Comparison of ENCODE assay signal across 9 mouse cellular contexts in genomic region chr11:87755360-87756017, GRCm38 (mm10). TPM values are rescaled to one million over a fixed set of nuclear protein-coding genes. Genes with fewer than 3 reads are reported as not detected.
DNase-seq lines count a peak whose midpoint lies in the region; ATAC-seq and TF ChIP-seq lines count a peak whose summit lies in the region.
"Had no signal": no experiment of that assay in that cellular context is flagged by ENCODE, and none has a peak within 500 bp of the region (broad histone marks: within the 10 kb centered on the region; RNA-seq: fewer than 3 reads in every experiment).

No protein-coding gene starts in this region.

- DNase-seq in left cerebral cortex, postnatal 14 days (ENCODE audit: low spot score in 2 of 2): peak; percentile 60 to 67
- DNase-seq in left cerebral cortex, adult 18-20 months (ENCODE audit: low spot score in 2 of 2): no peak
- peak; percentile 76 for DNase-seq in lung, postnatal 10 days
- peak; percentile 99 for DNase-seq in thymus, adult 2 months
- DNase-seq in urinary bladder, adult 2 months (ENCODE audit: low spot score): no peak
- no peak for DNase-seq in frontal cortex, postnatal 10 days (ENCODE audit: low spot score in 2 of 2)

- H3K9me3 ChIP-seq in heart, embryonic 16.5 days (replicated peaks; ENCODE audit: control insufficient read depth, low read length): no peaks in the 10 kb centered on the region
- H3K9me3 ChIP-seq: embryonic facial prominence, embryonic 12.5 days had no signal

- no peaks in the 10 kb centered on the region for H3K36me3 ChIP-seq in heart, embryonic 16.5 days (ENCODE audit: control insufficient read depth, insufficient read depth)
- peaks cover 26% of the 10 kb centered on the region for H3K36me3 ChIP-seq in thymus, adult 2 months (ENCODE audit: control insufficient read depth, insufficient read depth, low read length)
- H3K36me3 ChIP-seq: embryonic facial prominence, embryonic 12.5 days had no signal

- H3K4me2 ChIP-seq in heart, embryonic 16.5 days (ENCODE audit: low read depth, low read length): no peak overlapping the region; the same call in 1 of the 2 replicates
- H3K4me2 ChIP-seq: embryonic facial prominence, embryonic 12.5 days had no signal

- peaks cover 9% of the 10 kb centered on the region; the same call in 1 of the 2 replicates for H3K4me1 ChIP-seq in bone marrow, adult 2 months (ENCODE audit: control insufficient read depth, insufficient read depth, low read length)
- 0 out of 2 replicates have a peak, but pooled peaks cover 2% of the 10 kb centered on the region for H3K4me1 ChIP-seq in heart, embryonic 16.5 days (ENCODE audit: control insufficient read depth, insufficient read depth, low read length)
- H3K4me1 ChIP-seq in thymus, adult 2 months (replicated peaks; ENCODE audit: control insufficient read depth, insufficient read depth, low read length): peaks cover 30% of the 10 kb centered on the region

- H3K9ac ChIP-seq in heart, embryonic 16.5 days (ENCODE audit: low read length): no peak overlapping the region
- H3K9ac ChIP-seq: embryonic facial prominence, embryonic 12.5 days had no signal

- WGBS in bone marrow, adult 2 months: under 1% methylated on average over 17 of the region's 17 CpGs
- WGBS in heart, embryonic 16.5 days: 62% methylated on average over 17 of the region's 17 CpGs
- 9% methylated on average over 17 of the region's 17 CpGs for WGBS in thymus, adult 2 months

- TF ChIP-seq CTCF in bone marrow, adult 2 months (IDR thresholded peaks at IDR 0.05; ENCODE audit: control insufficient read depth, insufficient read depth, low read length): no peak
- TF ChIP-seq CTCF in thymus, adult 2 months (IDR thresholded peaks at IDR 0.05; ENCODE audit: borderline replicate concordance, control insufficient read depth, extremely low read depth, insufficient read depth, low read length, poor library complexity): peak; percentile 36; the same call in 1 of the 2 replicates

- H3K27me3 ChIP-seq in heart, embryonic 16.5 days (ENCODE audit: control insufficient read depth, insufficient read depth, low read length): peaks cover 12% of the 10 kb centered on the region
- no peaks in the 10 kb centered on the region for H3K27me3 ChIP-seq in thymus, adult 2 months (ENCODE audit: control insufficient read depth, insufficient read depth, low read length)

- peak; percentile 35 for ATAC-seq in heart, embryonic 16.5 days (replicated peaks; ENCODE audit: extremely low read depth, insufficient read depth, low FRiP score)

- TF ChIP-seq POLR2A in bone marrow, adult 2 months (IDR thresholded peaks at IDR 0.05; ENCODE audit: borderline replicate concordance, control insufficient read depth, low read depth, low read length): peak; percentile 97
- TF ChIP-seq POLR2A in thymus, adult 2 months (IDR thresholded peaks at IDR 0.05; ENCODE audit: control insufficient read depth, extremely low read depth, insufficient read depth, low read length, poor library complexity): peak; percentile 97

- intact Hi-C loops in left cerebral cortex, postnatal 14 days (cut with DNase I): no loop called here

- peak overlapping the region; percentile 99 for H3K27ac ChIP-seq in bone marrow, adult 2 months (ENCODE audit: control insufficient read depth, insufficient read depth, low read depth, low read length, poor library complexity)
- H3K27ac ChIP-seq in heart, embryonic 16.5 days (ENCODE audit: low read length): peak overlapping the region; percentile 17; the same call in 1 of the 2 replicates
- H3K27ac ChIP-seq in thymus, adult 2 months (ENCODE audit: control insufficient read depth, insufficient read depth, low read length): peak overlapping the region; percentile 99
- H3K27ac ChIP-seq: embryonic facial prominence, embryonic 12.5 days had no signal

- peak overlapping the region; percentile 76 for H3K4me3 ChIP-seq in bone marrow, adult 2 months (replicated peaks; ENCODE audit: control insufficient read depth, low read depth, low read length)
- H3K4me3 ChIP-seq in heart, embryonic 16.5 days (ENCODE audit: low read length): peak overlapping the region; percentile 47
- H3K4me3 ChIP-seq in thymus, adult 2 months (ENCODE audit: control insufficient read depth, insufficient read depth, low read length): peak overlapping the region; percentile 99
- H3K4me3 ChIP-seq: embryonic facial prominence, embryonic 12.5 days had no signal

RNA-seq across cellular contexts. Expression of gene Tspoap1, which starts 4.9 kb away (rescaled TPM):
- total RNA-seq in left cerebral cortex, postnatal 14 days (2021): 100 to 1,000 TPM; 154 to 162 TPM
- total RNA-seq in left cerebral cortex, adult 18-20 months (2021): 100 to 1,000 TPM; 172 to 177 TPM
- 18.0 and 50.9 TPM in 2 replicates for polyA plus RNA-seq in bone marrow, adult 2 months (2011; ENCODE audit: insufficient read depth, insufficient read length, low replicate concordance, missing spikeins)
- 1.1 and 1.2 TPM in 2 replicates for polyA plus RNA-seq in heart, embryonic 16.5 days (2015; fragmentation: Nextera tagmentation; extraction: Ambion mirVana)
- polyA plus RNA-seq in thymus, adult 2 months (2012; rRNA removed): 25.3 and 27.9 TPM in 2 replicates
- polyA plus RNA-seq in urinary bladder, adult 2 months (2012; rRNA removed): 9.7 and 11.4 TPM in 2 replicates

RNA-seq across cellular contexts. Expression of gene Supt4a, which starts 18.1 kb away (rescaled TPM):
- total RNA-seq in left cerebral cortex, postnatal 14 days (2021): 10 to 100 TPM; 60.6 to 67.6 TPM
- 10 to 100 TPM; 80.1 to 87.1 TPM for total RNA-seq in left cerebral cortex, adult 18-20 months (2021)
- 38.9 and 127 TPM in 2 replicates for polyA plus RNA-seq in bone marrow, adult 2 months (2011; ENCODE audit: insufficient read depth, insufficient read length, low replicate concordance, missing spikeins)
- 100 and 111 TPM in 2 replicates for polyA plus RNA-seq in heart, embryonic 16.5 days (2015; fragmentation: Nextera tagmentation; extraction: Ambion mirVana)
- polyA plus RNA-seq in thymus, adult 2 months (2012; rRNA removed): 172 and 215 TPM in 2 replicates
- polyA plus RNA-seq in urinary bladder, adult 2 months (2012; rRNA removed): 94.2 and 98.4 TPM in 2 replicates

RNA-seq across cellular contexts. Expression of gene Mpo, which starts 37.9 kb away (rescaled TPM):
- total RNA-seq in left cerebral cortex, postnatal 14 days (2021): not detected
- under 1 TPM in 1 of 2 experiments, not detected in 1; 0.26 TPM for total RNA-seq in left cerebral cortex, adult 18-20 months (2021)
- polyA plus RNA-seq in bone marrow, adult 2 months (2011; ENCODE audit: insufficient read depth, insufficient read length, low replicate concordance, missing spikeins): 330 and 630 TPM in 2 replicates
- polyA plus RNA-seq in heart, embryonic 16.5 days (2015; fragmentation: Nextera tagmentation; extraction: Ambion mirVana): 1.0 and 2.9 TPM in 2 replicates
- polyA plus RNA-seq in thymus, adult 2 months (2012; rRNA removed): 4.6 and 8.5 TPM in 2 replicates
- polyA plus RNA-seq in urinary bladder, adult 2 months (2012; rRNA removed): 0.46 and 1.1 TPM in 2 replicates

Comparison
In these comparisons a context has a peak if more than half of its experiments do, and no peak if none do; other contexts are left out.
1. DNase-seq: peak in left cerebral cortex, postnatal 14 days (2 of 2), lung, postnatal 10 days (single experiment) and thymus, adult 2 months (single experiment); none in left cerebral cortex, adult 18-20 months (0 of 2), urinary bladder, adult 2 months (single experiment) and frontal cortex, postnatal 10 days (0 of 2).
2. H3K27ac ChIP-seq: peak in every context shown above with its lines; median percentile 99 in bone marrow, adult 2 months; 99 in thymus, adult 2 months; 17 in heart, embryonic 16.5 days.
3. H3K4me3 ChIP-seq: peak in every context shown above with its lines; median percentile 99 in thymus, adult 2 months; 76 in bone marrow, adult 2 months; 47 in heart, embryonic 16.5 days.
4. RNA of gene Mpo, which starts 37.9 kb away (polyA plus RNA-seq): 330 to 630 TPM in bone marrow, adult 2 months; 4.6 to 8.5 TPM in thymus, adult 2 months, 1.0 to 2.9 TPM in heart, embryonic 16.5 days and 0.46 to 1.1 TPM in urinary bladder, adult 2 months; every median in the first group is over 10 times any median in the second.